Mouse (Mus musculus): ENCODE data around the gene Wrnip1.
A peak's percentile ranks its signal among the peaks of the same experiment; 100 is the strongest.

Gene Wrnip1

DNA sequence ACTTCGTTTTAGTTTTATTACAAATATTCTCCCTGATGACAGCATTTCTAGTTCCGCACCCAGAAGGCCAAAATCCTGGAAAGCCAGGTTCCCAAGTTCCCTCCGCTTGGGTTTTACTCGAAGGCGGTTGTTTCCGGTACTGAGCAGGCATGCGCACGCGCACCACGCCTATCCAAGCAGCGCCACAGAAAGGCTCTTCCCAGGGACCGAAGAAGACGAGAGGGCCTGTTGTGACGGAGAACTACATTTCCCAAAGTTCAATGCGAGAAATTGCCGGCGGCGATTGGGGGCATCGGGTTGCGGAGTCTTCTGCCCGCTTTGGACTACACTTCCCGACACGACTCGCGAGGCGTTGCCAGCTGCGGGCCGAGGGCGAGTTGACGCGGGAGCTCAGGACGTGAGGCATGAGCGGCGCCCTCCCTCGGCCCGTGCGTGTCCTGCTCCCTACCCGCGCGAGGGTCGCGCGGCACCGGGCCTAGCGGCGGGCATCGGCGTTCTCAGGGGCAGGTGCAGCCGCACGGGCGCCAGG is at the start of gene Wrnip1:
Gene Wrnip1, plus strand, starts transcription at position 346 of the 529 bp plus-strand sequence.
- peak; percentile 99 for DNase-seq (ENCODE audit: low read depth, low spot score)

DNA sequence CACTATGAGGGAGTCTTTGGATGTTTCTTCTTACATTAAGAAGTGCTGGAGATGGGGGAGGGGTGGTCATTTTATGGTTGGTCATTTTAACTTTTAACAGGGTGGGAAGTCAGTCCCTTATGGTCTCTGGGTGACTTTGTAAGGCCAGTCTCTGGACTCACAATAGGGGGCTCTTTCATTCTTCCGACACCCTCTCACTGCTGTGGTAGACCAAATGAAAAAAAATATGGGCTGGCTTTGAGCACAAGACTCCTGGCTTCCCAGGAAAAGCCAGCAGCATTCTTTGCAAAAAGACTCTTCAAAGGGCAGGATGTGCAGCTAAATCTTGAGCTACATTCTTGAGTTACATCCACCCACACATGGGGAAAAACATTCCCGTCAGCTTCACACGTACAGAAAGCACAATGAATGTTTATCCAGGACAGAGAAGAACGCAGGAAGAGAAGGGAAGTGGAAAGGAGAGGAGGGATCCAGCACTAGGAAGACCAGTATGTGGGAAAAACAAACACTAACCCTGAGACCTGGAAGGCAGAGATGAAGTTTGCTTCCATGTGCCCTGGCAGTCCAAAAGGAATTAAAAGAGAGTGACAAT is 49.7 kb upstream of the Wrnip1 start:
- DNase-seq (ENCODE audit: low read depth, low spot score) = peak; percentile 49

DNA sequence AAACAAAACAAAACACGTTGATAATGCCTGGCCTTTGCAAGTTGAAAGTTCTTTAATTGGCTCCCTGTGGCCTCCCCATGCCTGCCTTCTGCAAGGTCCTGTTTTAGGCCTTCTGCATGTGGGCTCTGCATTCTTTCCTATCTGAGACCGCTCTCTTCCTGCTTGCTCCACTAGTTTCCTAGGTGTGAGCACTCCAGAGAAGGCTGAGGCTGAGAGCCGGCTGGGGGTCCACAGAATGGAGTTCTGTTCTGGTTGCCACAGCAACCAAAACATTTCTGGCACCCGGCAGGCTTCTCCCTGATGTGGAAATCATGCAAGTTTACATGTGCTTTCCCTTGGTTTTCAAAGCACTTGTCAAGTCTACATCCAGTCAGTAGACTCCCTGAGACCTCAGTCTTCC is 42.8 kb upstream of the Wrnip1 start:
- no peak for DNase-seq (ENCODE audit: low read depth, low spot score)

DNA sequence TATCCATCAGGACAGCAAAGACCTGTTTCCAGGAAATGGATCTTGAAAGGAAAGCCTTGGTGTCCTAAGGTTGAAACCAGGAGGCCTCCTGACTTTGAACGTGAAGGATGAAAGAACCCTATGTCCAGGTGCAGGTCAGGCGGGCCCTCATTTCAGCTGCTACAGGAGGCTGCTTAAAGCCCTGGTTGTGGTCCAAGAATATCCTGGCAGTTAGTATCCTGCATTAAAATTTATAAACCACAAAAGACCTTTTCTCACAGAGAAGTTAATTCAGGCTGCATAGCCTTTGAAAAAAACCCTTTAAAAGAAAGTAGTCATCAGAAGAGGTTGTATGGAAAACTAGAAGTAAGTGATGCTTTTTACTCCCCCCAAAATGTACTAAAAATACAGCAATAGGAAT is 41.0 kb upstream of the Wrnip1 start:
- DNase-seq (ENCODE audit: low read depth, low spot score) = no peak

DNA sequence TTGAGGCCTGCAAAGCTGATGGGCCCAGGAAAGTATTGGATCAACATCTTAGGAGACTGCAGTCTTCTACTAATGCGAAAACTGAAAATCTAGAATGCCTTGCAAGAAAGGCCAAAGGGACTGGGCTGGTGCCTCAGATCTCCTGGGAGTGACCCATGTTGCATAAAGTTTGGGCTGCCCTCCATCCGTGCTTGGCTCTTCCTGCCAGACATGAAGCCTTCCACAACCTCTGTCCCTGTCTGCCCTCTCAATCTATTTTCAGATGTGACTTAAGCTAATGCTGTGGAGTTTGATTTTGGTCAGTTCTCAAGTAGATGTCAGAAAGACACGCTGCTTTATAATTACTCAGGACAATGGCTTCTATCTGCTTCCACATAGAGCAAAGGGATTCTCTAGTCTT is 38.7 kb upstream of the Wrnip1 start:
- DNase-seq (ENCODE audit: low read depth, low spot score) = no peak

DNA sequence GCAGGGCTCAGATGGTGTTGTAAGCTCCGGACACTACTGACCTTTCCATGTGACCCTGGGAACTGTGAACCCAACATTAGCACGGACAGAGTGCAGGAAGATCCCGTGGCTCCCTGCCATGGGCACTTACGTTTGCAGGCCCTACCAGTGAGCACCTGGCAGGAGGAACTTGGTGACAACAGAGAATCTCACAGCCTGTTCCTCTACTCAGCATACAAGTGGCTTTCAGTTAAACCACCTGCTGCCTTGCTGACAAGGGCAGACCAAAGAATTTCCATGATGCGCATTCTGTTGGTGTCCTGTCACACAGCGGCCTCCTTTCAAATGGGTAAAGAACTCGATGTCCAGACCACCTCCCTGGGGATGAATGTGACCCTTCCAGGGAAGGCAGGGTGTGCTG is 37.4 kb upstream of the Wrnip1 start:
- no peak for DNase-seq (ENCODE audit: low read depth, low spot score)

DNA sequence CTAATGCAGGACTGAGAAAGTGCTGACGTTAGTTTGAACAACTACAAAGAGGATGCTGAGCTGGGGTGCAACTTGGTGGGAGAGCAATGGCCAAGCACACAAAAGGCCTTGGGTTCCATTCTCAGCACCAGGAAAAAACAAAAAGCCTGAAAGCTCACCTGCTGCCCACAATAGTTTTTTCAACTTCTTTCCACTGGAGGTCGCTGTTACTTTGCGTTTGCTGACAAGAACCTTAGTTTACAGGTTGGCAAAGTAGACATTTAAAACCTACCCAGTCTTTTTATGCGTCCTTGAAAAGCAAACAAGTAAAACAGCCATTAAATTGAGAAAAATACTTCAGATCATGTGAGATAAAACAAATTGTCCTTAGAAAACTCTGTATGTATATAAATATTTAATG is 33.7 kb upstream of the Wrnip1 start:
- DNase-seq (ENCODE audit: low read depth, low spot score) = peak; percentile 55

DNA sequence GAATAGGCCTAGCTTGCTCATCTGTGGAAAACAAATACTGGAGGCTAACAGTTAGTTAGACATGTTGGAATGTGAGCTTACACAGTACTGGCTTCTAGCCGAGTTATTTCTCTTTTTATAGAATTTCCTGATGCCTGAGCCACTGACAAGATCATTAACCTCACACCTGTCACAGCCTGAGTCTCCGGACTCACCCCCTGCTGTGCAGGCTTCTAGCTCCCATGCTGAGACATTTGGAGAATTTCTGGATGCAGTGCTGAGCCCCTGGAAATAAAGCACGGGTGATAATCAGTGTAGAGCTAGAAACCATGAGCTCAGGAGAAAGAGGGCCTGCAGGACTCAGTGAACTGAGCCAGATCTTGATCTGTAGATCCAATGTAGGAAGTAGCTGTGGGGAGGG is 31.9 kb upstream of the Wrnip1 start:
- DNase-seq (ENCODE audit: low read depth, low spot score) = peak; percentile 45

DNA sequence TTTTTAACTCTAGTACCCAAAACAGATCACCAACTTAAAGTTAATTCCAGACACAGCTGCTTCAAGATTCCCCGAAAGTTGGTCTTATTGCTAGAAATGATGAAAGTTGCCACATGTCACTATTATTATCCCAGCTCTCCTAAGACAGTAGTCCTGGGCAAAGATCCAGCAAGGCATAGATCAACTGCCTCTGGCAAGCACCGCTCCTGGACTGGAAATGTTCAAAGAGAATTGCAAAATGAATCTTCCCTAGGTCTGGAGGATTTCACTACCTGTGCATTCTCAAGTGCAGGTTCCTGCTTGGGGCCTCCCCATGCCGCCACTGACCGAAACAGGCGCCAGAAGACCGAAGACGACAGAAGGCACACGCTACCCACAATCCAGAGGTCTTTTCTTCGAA is 25.9 kb upstream of the Wrnip1 start:
- no peak for DNase-seq (ENCODE audit: low read depth, low spot score)

DNA sequence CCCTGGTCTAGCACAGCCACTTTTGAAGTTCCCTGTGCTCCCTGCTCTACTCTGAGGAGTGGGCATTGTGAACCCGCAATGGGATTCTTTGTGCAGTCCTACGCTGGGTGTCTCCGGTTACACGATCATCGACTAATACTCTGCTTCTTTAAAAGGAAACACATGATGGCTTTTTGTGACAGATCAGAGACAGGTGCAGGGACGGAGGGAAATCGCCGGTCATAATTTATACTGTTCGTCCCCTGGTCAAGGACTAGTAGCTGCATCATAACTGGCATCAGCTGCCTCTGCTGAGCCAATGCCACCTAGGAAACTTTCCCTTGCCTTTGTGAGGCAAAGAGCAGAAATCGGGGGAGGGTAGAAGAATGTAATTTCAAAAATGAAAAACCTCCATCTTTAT is 25.5 kb upstream of the Wrnip1 start:
- DNase-seq (ENCODE audit: low read depth, low spot score) = peak; percentile 22

DNA sequence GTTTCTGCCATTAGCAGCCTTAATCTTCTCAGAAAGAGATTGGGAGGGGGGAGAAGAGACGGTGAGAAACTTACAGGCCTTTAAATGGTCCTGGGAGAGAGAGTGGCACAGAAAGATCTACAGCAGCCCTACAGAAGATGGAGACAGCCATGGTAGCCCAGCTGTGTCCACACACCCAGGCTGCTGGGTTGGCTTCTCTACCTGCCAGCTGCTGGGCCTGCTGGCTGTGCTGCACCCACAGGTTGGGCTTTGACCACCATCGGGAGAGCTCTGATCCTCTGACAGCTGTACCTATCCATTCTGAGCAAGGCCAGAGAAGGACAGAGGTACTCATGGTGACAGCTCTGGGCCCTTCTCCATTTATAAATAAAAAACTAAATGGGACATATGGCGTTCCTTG is 23.0 kb upstream of the Wrnip1 start:
- DNase-seq (ENCODE audit: low read depth, low spot score) = no peak

DNA sequence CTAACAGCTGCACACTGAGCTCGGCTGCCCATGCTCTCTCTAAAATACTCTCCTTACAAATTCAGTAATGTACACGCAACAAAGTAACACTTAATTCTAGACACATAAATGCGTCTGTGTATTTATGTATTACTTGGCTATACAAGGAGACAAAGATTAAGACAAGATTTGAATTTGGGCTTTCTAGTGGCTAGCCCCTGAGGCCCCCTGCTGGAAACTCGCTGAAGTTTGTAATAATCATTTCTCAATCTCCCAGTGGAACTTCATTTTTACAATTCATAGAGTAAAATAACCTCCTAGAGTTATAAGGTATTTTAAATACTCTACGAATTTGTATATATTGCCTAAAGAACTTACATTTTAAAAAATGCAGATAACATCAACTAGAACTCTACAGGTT is 18.8 kb upstream of the Wrnip1 start:
- DNase-seq (ENCODE audit: low read depth, low spot score) = no peak

DNA sequence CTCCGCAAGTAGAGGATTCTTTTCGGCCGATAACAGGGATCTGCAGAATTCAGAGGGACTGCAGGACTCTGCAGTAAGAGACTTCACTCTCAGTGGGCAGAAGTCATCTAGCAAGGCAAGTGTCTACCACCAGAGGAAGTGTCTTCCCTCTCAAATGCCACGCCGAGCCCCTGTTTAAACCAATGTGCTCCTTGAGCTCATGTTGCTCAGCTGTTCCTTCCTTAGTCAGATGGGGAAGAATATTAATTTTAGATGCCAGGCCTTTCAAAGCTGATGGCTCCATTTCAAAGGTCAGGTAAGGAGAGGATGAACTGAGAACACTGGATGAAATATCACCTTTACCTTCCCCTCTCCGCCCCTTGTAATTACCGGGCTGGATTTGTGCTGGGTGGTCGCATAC is 18.0 kb upstream of the Wrnip1 start, which contains the start of gene Mylk4:
Gene Mylk4, minus strand, starts transcription at position 139 of the 400 bp plus-strand sequence.
- no peak for DNase-seq (ENCODE audit: low read depth, low spot score)

DNA sequence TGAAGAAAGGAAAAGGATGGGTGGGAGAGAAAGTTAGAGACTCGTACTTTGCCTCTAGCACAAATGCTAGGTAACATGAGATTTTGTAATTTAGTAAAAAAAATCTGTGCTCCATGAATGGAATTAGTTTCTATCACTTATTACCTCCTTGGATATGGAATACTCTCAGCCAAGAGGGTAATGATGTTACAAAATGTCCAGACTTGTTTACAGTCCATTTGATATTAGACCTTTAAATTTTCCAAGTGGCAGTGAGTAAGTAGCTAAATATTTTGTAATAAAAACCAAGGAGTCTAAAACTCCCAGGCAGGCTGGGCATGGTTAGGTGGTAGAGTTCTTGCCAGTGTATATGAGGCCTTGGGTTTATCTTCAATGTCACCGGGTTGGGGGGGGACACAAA is 14.3 kb upstream of the Wrnip1 start:
- DNase-seq (ENCODE audit: low read depth, low spot score) = no peak

DNA sequence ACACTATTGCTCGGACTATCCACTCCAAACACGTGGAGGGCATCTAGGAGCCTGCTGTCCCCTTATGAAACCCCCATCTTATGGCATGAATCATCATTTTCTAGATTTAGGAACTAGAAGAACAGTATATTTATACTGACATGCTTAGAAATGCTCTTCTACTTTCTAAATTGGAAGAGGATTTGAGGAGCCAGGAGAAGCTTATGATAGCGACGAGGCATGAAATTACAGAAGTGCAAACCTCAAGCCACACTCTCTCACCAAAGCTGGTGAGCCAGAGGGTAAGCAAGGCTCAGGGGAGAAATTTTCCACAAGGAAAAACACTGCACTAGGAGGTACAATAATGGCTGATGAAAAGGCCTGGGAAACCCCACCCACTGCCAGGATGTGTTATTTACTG is 12.1 kb upstream of the Wrnip1 start:
- no peak for DNase-seq (ENCODE audit: low read depth, low spot score)

DNA sequence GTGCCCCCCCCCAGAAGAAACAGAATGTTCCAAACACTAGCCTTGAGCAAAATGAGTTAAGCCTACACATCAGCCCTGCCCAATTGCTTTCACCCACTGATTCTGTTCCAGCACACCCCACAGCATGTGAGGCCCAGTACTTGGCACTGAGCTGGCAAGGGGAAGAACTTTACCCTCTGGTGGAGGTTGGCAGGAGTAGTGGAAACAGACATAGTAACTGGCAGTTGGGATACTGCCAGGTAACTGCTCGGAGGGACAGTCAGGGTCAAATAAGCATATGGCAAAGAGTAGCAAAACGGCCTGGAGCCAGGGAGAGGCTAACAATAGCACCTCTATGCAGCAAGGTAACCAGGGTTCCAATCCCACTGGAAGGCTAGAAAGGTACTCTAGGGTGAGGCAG is 7.2 kb upstream of the Wrnip1 start:
- DNase-seq (ENCODE audit: low read depth, low spot score) = no peak

DNA sequence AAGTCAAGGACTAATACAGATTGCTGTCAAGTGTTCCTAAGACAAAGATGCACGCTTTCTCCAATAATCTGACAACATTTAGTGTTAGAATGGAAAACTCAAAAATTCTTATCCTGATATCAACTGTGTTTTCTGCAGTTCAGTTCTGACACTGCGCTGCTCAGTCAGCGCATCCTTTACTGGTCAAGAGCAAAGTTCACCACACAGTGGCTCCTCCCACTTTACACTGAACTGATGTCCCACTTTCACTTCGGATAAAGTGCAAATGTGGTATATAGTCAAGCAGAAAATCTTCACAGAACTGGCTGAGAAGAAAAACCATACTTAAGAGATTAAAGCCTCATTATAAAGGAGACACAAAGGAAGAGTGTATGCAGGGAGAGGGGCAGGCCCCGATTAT is 6.7 kb upstream of the Wrnip1 start:
- no peak for DNase-seq (ENCODE audit: low read depth, low spot score)

DNA sequence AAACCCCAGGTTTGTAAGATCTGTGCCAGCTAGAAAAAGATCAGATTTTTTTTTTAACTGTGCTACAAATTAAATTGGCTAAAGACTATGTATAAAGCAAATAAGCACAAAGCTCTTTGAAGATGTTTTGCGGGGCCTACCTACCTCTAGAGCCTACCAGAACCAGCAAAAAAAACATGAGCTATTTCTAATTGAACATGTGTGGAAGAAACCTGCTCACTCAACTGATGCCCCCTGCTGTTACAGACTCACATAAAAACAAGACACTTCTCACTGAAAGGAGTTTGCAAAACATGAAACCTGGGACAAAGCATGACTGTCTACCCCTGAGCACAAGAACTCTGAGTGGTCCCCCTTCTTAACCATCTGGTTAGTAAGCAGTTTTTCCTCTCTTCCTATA is 4.8 kb upstream of the Wrnip1 start:
- peak; percentile 43 for DNase-seq (ENCODE audit: low read depth, low spot score)

DNA sequence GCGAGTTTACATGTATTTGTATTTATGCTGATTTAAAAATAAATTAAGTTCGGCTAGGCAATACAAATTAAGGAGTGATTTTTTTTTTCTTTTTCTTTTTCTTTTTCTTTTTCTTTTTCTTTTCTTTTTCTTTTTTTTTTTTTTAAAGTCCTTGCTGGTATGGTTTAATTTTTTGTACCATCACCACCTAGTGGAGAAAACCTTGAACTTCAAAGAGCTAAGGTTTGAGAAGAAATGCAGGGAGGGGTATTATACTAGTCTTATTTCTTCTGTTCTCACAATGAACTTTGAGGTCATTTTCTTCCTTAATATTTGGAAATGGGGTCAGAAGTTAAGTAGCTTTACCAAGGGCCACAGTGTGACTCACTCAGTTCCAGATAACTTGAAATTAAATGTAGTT is 2.7 kb upstream of the Wrnip1 start:
- DNase-seq (ENCODE audit: low read depth, low spot score) = peak; percentile 31

DNA sequence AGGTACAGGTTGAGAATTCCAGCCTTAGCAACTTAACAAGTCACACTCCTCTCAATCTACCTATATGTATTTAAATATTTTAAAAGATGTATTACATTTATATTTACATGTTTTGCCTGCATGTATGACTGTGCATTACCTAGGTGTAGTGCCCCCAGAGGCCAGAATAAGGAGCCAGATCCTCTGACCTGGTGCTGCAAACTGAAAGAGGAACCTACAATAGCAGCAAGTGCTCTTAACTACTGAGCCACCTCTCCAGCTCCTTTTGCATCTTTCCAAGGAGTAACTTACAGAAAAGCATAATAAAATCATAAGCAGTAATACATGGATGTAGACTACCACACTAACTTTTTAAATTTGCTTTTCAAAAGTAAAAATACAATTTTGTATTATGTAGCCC is 979 bp upstream of the Wrnip1 start:
- no peak for DNase-seq (ENCODE audit: low read depth, low spot score)

DNA sequence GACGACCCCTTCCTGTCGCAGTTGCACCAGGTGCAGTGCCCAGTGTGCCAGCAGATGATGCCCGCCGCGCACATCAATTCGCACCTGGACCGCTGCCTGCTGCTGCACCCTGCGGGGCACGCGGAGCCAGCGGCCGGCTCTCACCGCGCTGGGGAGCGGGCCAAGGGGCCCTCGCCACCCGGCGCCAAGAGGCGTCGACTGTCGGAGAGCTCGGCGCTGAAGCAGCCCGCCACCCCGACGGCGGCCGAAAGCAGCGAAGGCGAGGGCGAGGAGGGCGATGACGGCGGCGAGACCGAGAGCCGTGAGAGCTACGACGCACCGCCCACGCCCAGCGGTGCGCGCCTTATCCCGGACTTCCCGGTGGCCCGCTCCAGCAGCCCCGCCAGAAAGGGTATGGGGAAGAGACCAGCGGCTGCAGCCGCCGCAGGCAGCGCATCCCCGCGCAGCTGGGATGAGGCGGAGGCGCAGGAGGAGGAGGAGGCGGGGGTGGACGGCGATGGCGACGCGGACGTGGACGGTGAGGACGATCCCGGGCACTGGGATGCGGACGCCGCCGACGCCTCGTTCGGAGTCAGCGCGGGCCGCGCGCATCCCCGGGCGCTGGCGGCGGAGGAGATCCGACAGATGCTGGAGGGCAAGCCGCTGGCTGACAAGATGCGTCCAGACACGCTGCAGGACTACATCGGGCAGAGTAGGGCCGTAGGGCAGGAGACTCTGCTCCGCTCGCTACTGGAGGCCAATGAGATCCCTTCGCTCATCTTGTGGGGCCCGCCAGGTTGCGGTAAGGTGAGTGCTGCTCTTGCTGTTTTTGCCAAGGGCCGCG is 632 bp downstream of the Wrnip1 start, which contains the start of gene D930007J09Rik:
Gene D930007J09Rik, minus strand, starts transcription at position 591 of the 823 bp plus-strand sequence.
- DNase-seq (ENCODE audit: low read depth, low spot score) = peak; percentile 42

DNA sequence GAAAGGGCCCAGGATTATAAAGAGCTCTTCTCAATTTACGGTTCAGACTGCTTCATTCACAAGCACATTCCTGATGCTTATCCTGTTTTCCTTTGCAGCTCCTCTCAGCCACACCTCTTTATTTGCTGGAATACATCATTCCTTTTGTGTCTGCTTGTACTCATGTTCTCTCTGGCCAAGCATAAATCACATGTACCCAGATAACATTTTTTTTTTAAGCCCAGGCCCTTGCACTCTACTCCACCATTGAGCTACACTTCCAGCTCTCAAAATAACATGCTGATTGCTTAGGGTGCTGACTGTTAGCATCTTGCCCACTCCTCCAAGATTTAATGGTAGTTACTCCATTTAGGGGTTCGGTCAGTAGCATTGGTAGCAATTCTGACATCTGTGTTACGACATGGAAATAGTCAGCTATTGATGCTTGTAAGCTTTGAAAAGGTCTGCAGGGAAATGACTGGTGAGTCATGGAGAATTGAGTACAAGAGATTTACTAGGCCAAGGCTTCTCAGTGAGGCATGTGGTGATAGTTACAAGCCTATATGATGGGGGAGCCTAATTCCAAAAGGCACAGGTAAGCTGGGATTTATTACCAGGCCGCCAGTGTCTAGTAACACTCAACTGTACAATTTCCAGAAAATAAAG is 2.0 kb downstream of the Wrnip1 start:
- no peak for DNase-seq (ENCODE audit: low read depth, low spot score)

DNA sequence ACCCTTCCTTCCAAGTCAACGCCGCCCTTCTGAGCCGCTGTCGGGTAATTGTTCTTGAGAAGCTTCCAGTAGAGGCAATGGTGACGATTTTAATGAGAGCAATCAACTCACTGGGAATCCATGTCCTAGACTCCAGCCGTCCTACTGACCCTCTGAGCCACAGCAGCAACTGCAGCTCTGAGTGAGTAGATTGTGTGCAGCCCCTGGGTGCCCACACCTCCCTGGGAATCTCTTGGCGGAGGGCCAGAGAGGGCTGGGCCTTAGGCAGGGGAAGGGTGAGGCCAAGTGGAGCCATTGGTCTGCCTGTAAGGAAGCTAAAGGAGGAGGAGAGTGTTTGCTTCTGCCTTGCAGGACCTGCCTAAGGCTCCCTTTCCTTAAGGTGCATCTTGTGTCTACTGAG is 5.0 kb downstream of the Wrnip1 start:
- no peak for DNase-seq (ENCODE audit: low read depth, low spot score)
